ENCODE assay signal across 19 mouse cellular contexts in the genomic region with DNA sequence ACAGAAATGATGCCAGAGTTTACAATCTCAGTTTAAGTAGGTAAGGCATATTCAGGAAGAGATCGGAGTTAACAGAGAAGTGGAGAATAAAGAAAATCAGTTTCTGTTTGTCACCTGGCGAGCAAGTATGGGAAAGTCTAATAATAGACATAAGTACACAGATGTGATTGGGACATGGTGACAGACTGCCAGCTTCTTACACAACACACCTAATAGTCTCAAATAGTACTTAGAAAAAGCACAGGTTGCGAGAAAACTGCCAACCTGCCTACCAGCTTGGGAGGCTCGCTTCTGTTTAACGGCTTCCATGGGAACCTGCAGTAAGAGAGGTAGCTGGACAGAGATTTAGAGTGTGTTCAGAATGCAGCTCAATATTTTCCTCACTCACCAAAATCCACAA.
A peak's percentile ranks its signal among the peaks of the same experiment; 100 is the strongest.
DNase-seq lines count a peak whose midpoint lies in the region; ATAC-seq and TF ChIP-seq lines count a peak whose summit lies in the region.
"Had no signal": no experiment of that assay in that cellular context is flagged by ENCODE, and none has a peak within 500 bp of the region (broad histone marks: within the 10 kb centered on the region; RNA-seq: fewer than 3 reads in every experiment).

No protein-coding gene starts in this region.

- no peak overlapping the region for H3K4me3 ChIP-seq in liver, postnatal 0 days (ENCODE audit: low read depth, low read length)
- no peak overlapping the region for H3K4me3 ChIP-seq in liver, embryonic 11.5 days (ENCODE audit: low read depth, low read length)
- H3K4me3 ChIP-seq in lung, embryonic 16.5 days (ENCODE audit: low read length), result no peak overlapping the region
- no peak overlapping the region for H3K4me3 ChIP-seq in forebrain, postnatal 0 days (ENCODE audit: low read depth, low read length)
- H3K4me3 ChIP-seq: left cerebral cortex, adult 2 months; liver, embryonic 13.5 days; megakaryocyte, embryonic 14.5 days; myocyte had no signal

- H3K4me2 ChIP-seq in liver, postnatal 0 days (ENCODE audit: low read depth, low read length), result 0 out of 2 replicates have a peak overlapping the region, but pooled peaks have one; percentile 26
- H3K4me2 ChIP-seq in liver, embryonic 11.5 days, result no peak overlapping the region
- no peak overlapping the region for H3K4me2 ChIP-seq in lung, embryonic 16.5 days (ENCODE audit: low read depth, low read length)
- no peak overlapping the region for H3K4me2 ChIP-seq in forebrain, postnatal 0 days (ENCODE audit: low read depth)
- H3K4me2 ChIP-seq: liver, embryonic 13.5 days had no signal

- H3K9ac ChIP-seq in liver, postnatal 0 days (replicated peaks), result no peak overlapping the region
- H3K9ac ChIP-seq in liver, embryonic 11.5 days (ENCODE audit: low read depth, low read length), result no peak overlapping the region
- no peak overlapping the region for H3K9ac ChIP-seq in lung, embryonic 16.5 days (ENCODE audit: low read length)
- H3K9ac ChIP-seq in forebrain, postnatal 0 days, result no peak overlapping the region
- H3K9ac ChIP-seq: liver, embryonic 13.5 days had no signal

- 0 out of 2 replicates have a peak overlapping the region, but pooled peaks have one; percentile 16 for H3K27ac ChIP-seq in liver, postnatal 0 days (ENCODE audit: low read depth)
- H3K27ac ChIP-seq in liver, embryonic 11.5 days (ENCODE audit: low read depth, low read length), result no peak overlapping the region
- peak overlapping the region; percentile 44 for H3K27ac ChIP-seq in lung, embryonic 16.5 days (ENCODE audit: low read length)
- no peak overlapping the region for H3K27ac ChIP-seq in forebrain, postnatal 0 days (ENCODE audit: low read depth, low read length)
- H3K27ac ChIP-seq: left cerebral cortex, adult 2 months; liver, embryonic 13.5 days had no signal

- peaks cover 9% of the 10 kb centered on the region; the same call in 1 of the 2 replicates for H3K4me1 ChIP-seq in liver, postnatal 0 days (ENCODE audit: insufficient read depth)
- H3K4me1 ChIP-seq in liver, embryonic 11.5 days (replicated peaks; ENCODE audit: control insufficient read depth, insufficient read depth, low read length), result no peaks in the 10 kb centered on the region
- H3K4me1 ChIP-seq in lung, embryonic 16.5 days (replicated peaks; ENCODE audit: control insufficient read depth, insufficient read depth, low read length), result peaks cover 12% of the 10 kb centered on the region
- no peaks in the 10 kb centered on the region for H3K4me1 ChIP-seq in forebrain, postnatal 0 days (ENCODE audit: insufficient read depth)

- peak; percentile 69 for ATAC-seq in liver, postnatal 0 days
- no peak for ATAC-seq in liver, embryonic 11.5 days (replicated peaks; ENCODE audit: low FRiP score)
- no peak for ATAC-seq in lung, embryonic 16.5 days (ENCODE audit: low read depth)
- no peak for ATAC-seq in forebrain, postnatal 0 days

- TF ChIP-seq CTCF in liver, postnatal 0 days (IDR thresholded peaks at IDR 0.05; ENCODE audit: low read depth), result no peak
- no peak for TF ChIP-seq CTCF in forebrain, postnatal 0 days (IDR thresholded peaks at IDR 0.05; ENCODE audit: low read depth)

- no peaks in the 10 kb centered on the region for H3K36me3 ChIP-seq in liver, postnatal 0 days (replicated peaks; ENCODE audit: insufficient read depth, low read length)
- no peaks in the 10 kb centered on the region for H3K36me3 ChIP-seq in liver, embryonic 11.5 days (ENCODE audit: control insufficient read depth, insufficient read depth, low read length)
- H3K36me3 ChIP-seq in lung, embryonic 16.5 days (ENCODE audit: control insufficient read depth, insufficient read depth, low read length), result no peaks in the 10 kb centered on the region
- H3K36me3 ChIP-seq in forebrain, postnatal 0 days (ENCODE audit: insufficient read depth), result no peaks in the 10 kb centered on the region
- H3K36me3 ChIP-seq: liver, embryonic 13.5 days had no signal

- peak; percentile 17 for DNase-seq in heart, adult 8-10 months (ENCODE audit: low spot score)
- no peak for DNase-seq in heart, postnatal 4 days
- peak; percentile 30 for DNase-seq in liver, postnatal 0 days
- DNase-seq in liver, embryonic 11.5 days (ENCODE audit: low spot score), result no peak
- no peak for DNase-seq in forebrain, postnatal 0 days
- DNase-seq in gastrocnemius, postnatal 36 days, result no peak
- DNase-seq: adrenal gland, postnatal 25 days; cerebellum, adult 2 months; gastrocnemius, postnatal 10 days; kidney, adult 2 months; kidney, postnatal 10 days; left cerebral cortex, postnatal 4 days; liver, embryonic 13.5 days; midbrain, embryonic 14.5 days; thymus, postnatal 14 days had no signal

- WGBS in liver, postnatal 0 days (ENCODE audit: insufficient replicate concordance), result 53% methylated on average over 5 of the region's 5 CpGs
- 91% methylated on average over 5 of the region's 5 CpGs for WGBS in liver, embryonic 11.5 days
- WGBS in lung, embryonic 16.5 days, result 62% methylated on average over 5 of the region's 5 CpGs
- 90% methylated on average over 5 of the region's 5 CpGs for WGBS in forebrain, postnatal 0 days

- H3K27me3 ChIP-seq in liver, postnatal 0 days (ENCODE audit: insufficient read depth, low read length), result no peaks in the 10 kb centered on the region
- H3K27me3 ChIP-seq in liver, embryonic 11.5 days (replicated peaks; ENCODE audit: control insufficient read depth, insufficient read depth, low read length), result no peaks in the 10 kb centered on the region
- no peaks in the 10 kb centered on the region for H3K27me3 ChIP-seq in lung, embryonic 16.5 days (ENCODE audit: control insufficient read depth, insufficient read depth, low read depth, low read length)
- H3K27me3 ChIP-seq in forebrain, postnatal 0 days (ENCODE audit: insufficient read depth, low read length), result no peaks in the 10 kb centered on the region
- H3K27me3 ChIP-seq: liver, embryonic 13.5 days; megakaryocyte, embryonic 14.5 days had no signal

- intact Hi-C loops in gastrocnemius, postnatal 36 days (cut with DNase I), result loop anchor here (2.0 to 10.0 kb wide), 2 partner anchors 60 to 326 kb away; no protein-coding TSS in a partner anchor

- H3K9me3 ChIP-seq in liver, postnatal 0 days (ENCODE audit: low read length), result no peaks in the 10 kb centered on the region
- no peaks in the 10 kb centered on the region for H3K9me3 ChIP-seq in liver, embryonic 11.5 days (ENCODE audit: control insufficient read depth, low read length)
- H3K9me3 ChIP-seq in lung, embryonic 16.5 days (ENCODE audit: control insufficient read depth, low read length), result no peaks in the 10 kb centered on the region
- no peaks in the 10 kb centered on the region for H3K9me3 ChIP-seq in forebrain, postnatal 0 days (ENCODE audit: low read length)
- H3K9me3 ChIP-seq: liver, embryonic 13.5 days had no signal

- TF ChIP-seq EP300 in liver, postnatal 0 days (IDR thresholded peaks at IDR 0.05; ENCODE audit: low read depth), result no peak

Comparison
In these comparisons a context has a peak if more than half of its experiments do, and no peak if none do; other contexts are left out.
1. DNase-seq: peak in heart, adult 8-10 months (single experiment) and liver, postnatal 0 days (single experiment); none in heart, postnatal 4 days (single experiment), liver, embryonic 11.5 days (single experiment), forebrain, postnatal 0 days (single experiment) and gastrocnemius, postnatal 36 days (0 of 2).
2. H3K27ac ChIP-seq: peak in liver, postnatal 0 days (single experiment) and lung, embryonic 16.5 days (single experiment); none in liver, embryonic 11.5 days (single experiment) and forebrain, postnatal 0 days (single experiment).